Mouse (Mus musculus): ENCODE data around the gene Dusp6. TPM values are rescaled to one million over a fixed set of nuclear protein-coding genes. Genes with fewer than 3 reads are reported as not detected.
A peak's percentile ranks its signal among the peaks of the same experiment; 100 is the strongest.

Dusp6 gene
- polyA plus RNA-seq, 1 experiment from 2014 or later = 37.0 TPM

DNA sequence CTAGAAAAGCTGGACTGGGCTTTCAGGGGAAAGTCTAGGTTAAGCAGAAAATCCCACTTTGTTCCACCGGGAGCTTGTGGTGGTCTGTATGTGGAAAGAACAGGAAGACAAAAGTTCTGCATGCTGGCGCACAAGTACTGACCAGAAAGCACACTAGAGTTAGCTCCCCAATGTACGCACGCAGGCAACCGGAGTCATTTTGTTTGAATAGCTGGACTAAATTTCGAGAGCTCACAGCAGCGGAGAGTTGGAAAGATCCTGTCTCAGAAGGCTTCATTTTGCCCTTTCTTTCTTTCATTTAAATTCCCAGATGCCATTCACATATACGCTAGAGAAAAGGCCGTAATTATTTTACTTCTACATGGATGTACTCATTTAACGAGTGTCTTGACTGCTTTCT lies 20.3 kb upstream of the Dusp6 start:
- no peak overlapping the region for H3K9ac ChIP-seq (replicated peaks; ENCODE audit: low read depth, low read length)
- H3K4me3 ChIP-seq (replicated peaks; ENCODE audit: low read length) = no peak overlapping the region
- no peaks in the 10 kb centered on the region for H3K27me3 ChIP-seq (replicated peaks; ENCODE audit: control insufficient read depth, insufficient read depth, low read length)
- no peak for ATAC-seq
- H3K9me3 ChIP-seq (ENCODE audit: control insufficient read depth, low read length) = no peaks in the 10 kb centered on the region
- H3K27ac ChIP-seq (ENCODE audit: low read length) = no peak overlapping the region
- 34% methylated on average over 10 of the region's 10 CpGs for WGBS
- H3K4me1 ChIP-seq (replicated peaks; ENCODE audit: control insufficient read depth, insufficient read depth, low read length) = peaks cover 9% of the 10 kb centered on the region; the same call in 1 of the 2 replicates
- no peaks in the 10 kb centered on the region for H3K36me3 ChIP-seq (ENCODE audit: control insufficient read depth, insufficient read depth)
- H3K4me2 ChIP-seq (ENCODE audit: low read length) = no peak overlapping the region

DNA sequence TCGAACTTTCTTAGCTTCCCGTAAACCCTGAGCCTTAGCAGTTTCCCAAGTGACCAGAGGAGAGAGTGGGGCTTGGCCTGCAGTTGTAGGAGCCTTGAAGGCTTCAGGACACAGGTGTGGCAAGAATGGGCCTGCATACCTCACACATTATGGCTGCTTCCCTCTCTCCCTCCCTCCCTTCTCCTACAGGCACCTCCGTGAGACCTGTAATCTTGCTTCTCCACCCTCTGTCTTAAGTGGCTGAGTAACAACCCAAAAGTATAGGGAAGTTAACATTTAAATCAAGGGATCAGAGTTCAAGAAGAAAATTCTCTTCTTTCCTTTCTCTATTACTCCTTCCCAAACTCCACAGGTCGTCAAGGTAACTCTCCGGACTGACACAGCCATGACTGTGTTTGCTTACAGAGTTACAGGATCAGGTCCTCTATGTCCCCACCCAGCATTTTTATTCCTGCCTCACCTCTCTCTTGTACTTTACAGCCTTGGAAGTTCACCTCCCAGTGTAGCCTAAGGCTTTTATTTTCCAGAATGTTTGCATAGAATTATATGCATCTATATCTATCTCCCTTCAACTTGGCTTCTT lies 19.0 kb upstream of the Dusp6 start:
- Histone ChIP-seq H3K27ac (ENCODE audit: low read length) (no peak overlapping the region), H3K4me2 (ENCODE audit: low read length) (no peak overlapping the region), H3K4me3 (replicated peaks; ENCODE audit: low read length) (no peak overlapping the region), H3K36me3 (ENCODE audit: control insufficient read depth, insufficient read depth) (no peaks in the 10 kb centered on the region), H3K9me3 (ENCODE audit: control insufficient read depth, low read length) (no peaks in the 10 kb centered on the region), H3K4me1 (replicated peaks; ENCODE audit: control insufficient read depth, insufficient read depth, low read length) (peaks cover 9% of the 10 kb centered on the region; the same call in 1 of the 2 replicates), H3K9ac (replicated peaks; ENCODE audit: low read depth, low read length) (no peak overlapping the region), H3K27me3 (replicated peaks; ENCODE audit: control insufficient read depth, insufficient read depth, low read length) (no peaks in the 10 kb centered on the region)
- WGBS = 73% methylated on average over 5 of the region's 5 CpGs
- ATAC-seq = no peak

DNA sequence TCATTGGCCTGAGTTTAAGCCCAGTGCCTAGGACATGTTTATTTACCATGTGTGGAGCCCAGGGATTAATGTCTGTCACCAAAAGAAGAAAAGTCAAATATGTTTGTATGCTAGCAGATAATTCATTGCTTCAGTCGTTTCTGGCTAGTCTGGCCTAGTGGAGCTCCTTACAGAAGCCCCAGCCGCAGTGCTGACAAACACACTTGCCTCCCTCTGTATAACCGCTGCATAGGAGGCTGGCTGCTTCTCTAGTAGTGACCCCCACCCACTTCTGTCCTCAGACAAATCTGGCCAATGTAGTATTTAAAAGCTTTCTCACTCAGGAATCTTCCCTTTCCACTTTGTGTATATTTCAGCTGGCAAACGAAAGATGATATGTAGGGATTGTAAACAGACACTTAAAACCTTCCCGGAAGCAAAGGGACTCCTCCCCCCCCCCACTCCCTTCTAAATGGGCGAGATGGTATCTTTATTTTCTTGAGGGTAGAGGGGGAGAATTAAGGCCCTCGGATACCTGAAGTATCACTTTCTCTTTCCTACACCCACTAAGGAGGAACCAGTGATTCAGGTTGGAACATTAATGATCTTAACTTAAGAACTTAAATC lies 18.3 kb upstream of the Dusp6 start:
- Histone ChIP-seq H3K27me3 (replicated peaks; ENCODE audit: control insufficient read depth, insufficient read depth, low read length) (no peaks in the 10 kb centered on the region), H3K9me3 (ENCODE audit: control insufficient read depth, low read length) (no peaks in the 10 kb centered on the region), H3K4me1 (replicated peaks; ENCODE audit: control insufficient read depth, insufficient read depth, low read length) (peaks cover 9% of the 10 kb centered on the region; the same call in 1 of the 2 replicates), H3K4me2 (ENCODE audit: low read length) (no peak overlapping the region), H3K36me3 (ENCODE audit: control insufficient read depth, insufficient read depth) (no peaks in the 10 kb centered on the region), H3K27ac (ENCODE audit: low read length) (no peak overlapping the region), H3K4me3 (replicated peaks; ENCODE audit: low read length) (no peak overlapping the region), H3K9ac (replicated peaks; ENCODE audit: low read depth, low read length) (no peak overlapping the region)
- ATAC-seq = no peak
- 73% methylated on average over 7 of the region's 7 CpGs for WGBS

DNA sequence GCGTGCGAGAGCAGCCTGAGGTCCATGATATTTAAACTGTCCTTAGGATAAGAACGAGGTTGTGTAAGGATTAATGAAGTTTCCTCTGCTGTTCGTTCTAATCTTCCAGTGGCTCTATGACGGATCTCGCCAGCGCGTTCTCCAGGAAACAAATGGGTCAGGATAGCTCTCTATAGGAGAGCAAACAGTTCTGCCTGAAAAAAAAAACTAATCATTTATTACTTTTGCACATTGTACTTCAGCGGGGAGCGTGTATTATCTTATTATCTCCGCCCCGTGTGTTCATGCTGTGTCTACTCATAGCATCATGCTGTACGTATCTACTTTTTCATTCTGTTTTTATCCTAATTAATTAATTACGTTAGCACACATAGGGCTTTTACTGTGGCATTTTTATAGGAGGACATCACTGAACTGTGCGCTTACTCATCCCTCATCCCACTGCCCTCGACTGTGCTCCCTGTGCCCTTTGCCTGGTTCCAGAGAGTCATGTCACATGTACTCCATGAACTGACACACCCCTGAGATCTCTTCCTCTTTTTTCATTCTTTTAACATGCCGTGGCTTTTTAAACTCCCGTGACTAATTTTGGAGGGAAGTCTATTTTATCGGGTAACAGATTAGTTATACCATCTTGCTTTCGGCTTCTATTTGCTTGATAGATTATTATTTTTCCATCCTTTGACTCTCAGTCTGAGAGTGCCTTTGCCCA lies 16.1 kb upstream of the Dusp6 start:
- H3K27ac ChIP-seq (ENCODE audit: low read length) = no peak overlapping the region
- no peaks in the 10 kb centered on the region for H3K27me3 ChIP-seq (replicated peaks; ENCODE audit: control insufficient read depth, insufficient read depth, low read length)
- no peak for ATAC-seq
- H3K9me3 ChIP-seq (ENCODE audit: control insufficient read depth, low read length) = no peaks in the 10 kb centered on the region
- H3K9ac ChIP-seq (replicated peaks; ENCODE audit: low read depth, low read length) = 0 out of 2 replicates have a peak overlapping the region, but pooled peaks have one; percentile 17
- H3K4me2 ChIP-seq (ENCODE audit: low read length) = no peak overlapping the region
- no peaks in the 10 kb centered on the region for H3K36me3 ChIP-seq (ENCODE audit: control insufficient read depth, insufficient read depth)
- no peak overlapping the region for H3K4me3 ChIP-seq (replicated peaks; ENCODE audit: low read length)
- WGBS = 79% methylated on average over 20 of the region's 20 CpGs
- H3K4me1 ChIP-seq (replicated peaks; ENCODE audit: control insufficient read depth, insufficient read depth, low read length) = peaks cover 9% of the 10 kb centered on the region; the same call in 1 of the 2 replicates

DNA sequence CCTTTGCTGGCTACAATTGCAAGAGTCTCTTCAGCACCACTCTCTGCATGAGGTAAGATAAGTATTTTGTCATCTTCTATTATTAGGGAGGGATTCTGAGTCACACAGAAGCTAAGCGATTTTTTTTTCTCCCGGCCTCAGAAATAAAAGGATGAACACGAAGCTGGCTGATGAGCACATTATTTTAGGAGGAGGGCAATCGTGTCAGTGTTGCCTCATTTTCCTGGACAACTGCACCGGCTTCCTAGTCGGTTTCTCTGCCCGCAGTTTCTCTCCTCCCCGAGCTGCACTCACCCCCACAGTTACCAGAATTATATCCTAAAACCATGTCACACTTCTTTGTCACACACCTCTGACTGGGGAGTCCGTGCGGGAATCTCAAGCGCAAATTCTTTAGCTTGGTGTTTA lies 12.2 kb upstream of the Dusp6 start:
- 76% methylated on average over 11 of the region's 11 CpGs for whole genome bisulfite sequencing
- Histone ChIP-seq H3K4me2 (ENCODE audit: low read length) (no peak overlapping the region), H3K9ac (replicated peaks; ENCODE audit: low read depth, low read length) (no peak overlapping the region), H3K27ac (ENCODE audit: low read length) (no peak overlapping the region), H3K4me3 (replicated peaks; ENCODE audit: low read length) (no peak overlapping the region), H3K4me1 (replicated peaks; ENCODE audit: control insufficient read depth, insufficient read depth, low read length) (no peaks in the 10 kb centered on the region), H3K27me3 (replicated peaks; ENCODE audit: control insufficient read depth, insufficient read depth, low read length) (no peaks in the 10 kb centered on the region), H3K9me3 (ENCODE audit: control insufficient read depth, low read length) (no peaks in the 10 kb centered on the region), H3K36me3 (ENCODE audit: control insufficient read depth, insufficient read depth) (no peaks in the 10 kb centered on the region)
- ATAC-seq = no peak

DNA sequence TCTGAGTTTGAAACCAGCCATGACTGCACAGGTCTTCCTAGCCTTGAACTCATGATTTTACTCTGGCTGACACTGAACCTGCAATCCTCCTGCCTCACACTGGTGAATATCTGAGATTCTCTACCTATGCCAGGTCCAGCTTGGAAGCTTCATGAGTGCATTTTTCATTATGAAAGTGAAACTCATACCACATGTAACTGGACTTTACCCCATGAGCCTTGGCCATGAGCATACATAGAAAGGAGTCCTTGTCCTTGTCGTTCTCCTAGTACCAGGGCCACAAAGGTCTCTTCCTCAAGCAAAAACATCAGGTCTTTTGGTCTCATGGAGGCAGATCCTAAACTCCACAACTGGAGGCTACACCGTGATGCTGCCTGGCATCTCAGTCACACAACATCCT lies 9.6 kb upstream of the Dusp6 start:
- Histone ChIP-seq H3K4me3 (replicated peaks; ENCODE audit: low read length) (no peak overlapping the region), H3K9me3 (ENCODE audit: control insufficient read depth, low read length) (no peaks in the 10 kb centered on the region), H3K27me3 (replicated peaks; ENCODE audit: control insufficient read depth, insufficient read depth, low read length) (no peaks in the 10 kb centered on the region), H3K27ac (ENCODE audit: low read length) (no peak overlapping the region), H3K4me1 (replicated peaks; ENCODE audit: control insufficient read depth, insufficient read depth, low read length) (no peaks in the 10 kb centered on the region), H3K36me3 (ENCODE audit: control insufficient read depth, insufficient read depth) (no peaks in the 10 kb centered on the region), H3K4me2 (ENCODE audit: low read length) (no peak overlapping the region), H3K9ac (replicated peaks; ENCODE audit: low read depth, low read length) (no peak overlapping the region)
- 94% methylated on average over 2 of the region's 2 CpGs for WGBS
- no peak for ATAC-seq

DNA sequence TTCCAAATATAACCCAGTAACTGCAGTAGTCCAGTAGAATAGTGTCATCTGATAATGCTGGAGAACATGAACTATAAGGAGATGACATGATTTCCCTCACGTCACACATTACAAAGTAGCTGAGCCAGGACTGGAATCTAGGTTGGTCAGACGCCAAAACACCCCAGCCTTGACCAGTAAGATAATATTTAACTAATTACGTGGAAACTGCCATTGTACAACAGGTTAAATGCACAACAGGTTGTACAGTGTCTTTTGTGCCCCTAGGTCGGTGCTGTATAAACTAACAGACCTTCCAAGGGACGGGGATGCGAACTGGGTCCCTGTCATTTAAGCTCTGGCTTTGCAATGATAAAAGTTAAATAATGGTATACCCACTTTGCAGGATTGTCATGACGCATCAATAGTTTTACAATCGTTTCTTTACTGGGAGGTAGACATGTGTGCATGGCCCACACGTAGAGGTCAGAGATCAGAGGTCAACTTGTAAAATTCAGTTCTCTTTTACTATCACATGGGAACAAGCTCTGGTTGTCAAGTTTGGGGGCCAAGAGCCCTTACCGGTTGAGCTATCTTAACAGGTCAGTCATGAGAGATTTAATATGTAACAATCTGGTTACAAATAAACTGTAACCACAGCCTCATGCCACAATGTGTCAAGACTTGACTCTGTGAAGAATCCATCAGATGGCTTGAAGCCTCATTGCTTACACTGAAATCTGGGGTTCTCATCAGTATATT lies 7.0 kb upstream of the Dusp6 start:
- 91% methylated on average over 10 of the region's 10 CpGs for WGBS
- no peak overlapping the region for H3K4me3 ChIP-seq (replicated peaks; ENCODE audit: low read length)
- no peaks in the 10 kb centered on the region for H3K9me3 ChIP-seq (ENCODE audit: control insufficient read depth, low read length)
- H3K27me3 ChIP-seq (replicated peaks; ENCODE audit: control insufficient read depth, insufficient read depth, low read length) = no peaks in the 10 kb centered on the region
- ATAC-seq = no peak
- H3K4me2 ChIP-seq (ENCODE audit: low read length) = no peak overlapping the region
- H3K27ac ChIP-seq (ENCODE audit: low read length) = no peak overlapping the region
- H3K9ac ChIP-seq (replicated peaks; ENCODE audit: low read depth, low read length) = no peak overlapping the region
- no peaks in the 10 kb centered on the region for H3K36me3 ChIP-seq (ENCODE audit: control insufficient read depth, insufficient read depth)
- H3K4me1 ChIP-seq (replicated peaks; ENCODE audit: control insufficient read depth, insufficient read depth, low read length) = peaks cover 2% of the 10 kb centered on the region; the same call in 1 of the 2 replicates

DNA sequence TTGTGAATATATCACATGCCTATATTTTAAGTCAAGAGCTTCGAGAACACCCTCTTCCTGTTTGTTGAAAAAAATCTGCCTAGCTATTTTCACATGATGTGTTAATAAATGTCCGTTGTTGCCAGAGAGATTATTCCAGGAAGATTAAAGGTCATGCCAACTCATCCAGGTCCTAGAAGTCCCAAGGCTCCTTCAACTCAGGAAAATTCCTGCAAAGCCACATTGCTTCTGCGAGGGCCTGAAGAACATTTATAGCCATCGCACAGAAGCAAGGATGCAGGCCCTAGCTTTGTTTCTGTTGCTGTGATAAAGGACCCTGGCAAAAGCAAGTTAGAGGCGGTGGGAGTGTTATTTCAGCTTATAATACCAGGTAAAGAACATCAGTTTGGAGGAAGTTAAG lies 5.5 kb upstream of the Dusp6 start:
- ATAC-seq = no peak
- no peaks in the 10 kb centered on the region for H3K27me3 ChIP-seq (replicated peaks; ENCODE audit: control insufficient read depth, insufficient read depth, low read length)
- no peak overlapping the region for H3K9ac ChIP-seq (replicated peaks; ENCODE audit: low read depth, low read length)
- no peak overlapping the region for H3K4me2 ChIP-seq (ENCODE audit: low read length)
- H3K9me3 ChIP-seq (ENCODE audit: control insufficient read depth, low read length) = no peaks in the 10 kb centered on the region
- no peaks in the 10 kb centered on the region for H3K36me3 ChIP-seq (ENCODE audit: control insufficient read depth, insufficient read depth)
- peaks cover 11% of the 10 kb centered on the region for H3K4me1 ChIP-seq (replicated peaks; ENCODE audit: control insufficient read depth, insufficient read depth, low read length)
- WGBS = 85% methylated on average over 5 of the region's 5 CpGs
- no peak overlapping the region for H3K4me3 ChIP-seq (replicated peaks; ENCODE audit: low read length)
- no peak overlapping the region for H3K27ac ChIP-seq (ENCODE audit: low read length)

DNA sequence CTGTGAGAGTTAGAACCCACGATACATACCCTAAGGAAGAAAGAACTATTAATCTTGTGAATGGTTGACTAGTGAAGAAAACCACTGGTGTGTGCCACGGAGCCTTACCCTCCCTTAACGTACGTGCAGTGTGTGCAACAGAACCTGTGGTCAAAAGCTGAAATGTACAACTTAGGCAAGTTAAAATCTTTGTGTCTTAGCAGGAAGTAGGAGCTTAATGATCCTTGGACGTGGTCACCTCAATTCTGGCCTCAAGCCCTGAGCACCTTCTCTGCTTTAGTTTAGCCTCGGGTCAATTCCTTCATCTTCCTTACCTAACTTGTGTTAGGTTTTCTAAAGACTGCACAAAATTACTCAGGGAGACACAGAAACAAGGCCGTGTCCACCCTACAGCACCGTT lies 3.2 kb upstream of the Dusp6 start:
- H3K9ac ChIP-seq (replicated peaks; ENCODE audit: low read depth, low read length) = no peak overlapping the region
- no peaks in the 10 kb centered on the region for H3K9me3 ChIP-seq (ENCODE audit: control insufficient read depth, low read length)
- H3K4me2 ChIP-seq (ENCODE audit: low read length) = no peak overlapping the region
- no peaks in the 10 kb centered on the region for H3K36me3 ChIP-seq (ENCODE audit: control insufficient read depth, insufficient read depth)
- 83% methylated on average over 8 of the region's 8 CpGs for WGBS
- H3K4me3 ChIP-seq (replicated peaks; ENCODE audit: low read length) = no peak overlapping the region
- peaks cover 17% of the 10 kb centered on the region for H3K4me1 ChIP-seq (replicated peaks; ENCODE audit: control insufficient read depth, insufficient read depth, low read length)
- ATAC-seq = no peak
- no peak overlapping the region for H3K27ac ChIP-seq (ENCODE audit: low read length)
- H3K27me3 ChIP-seq (replicated peaks; ENCODE audit: control insufficient read depth, insufficient read depth, low read length) = no peaks in the 10 kb centered on the region
